Mouse (Mus musculus): ENCODE measurements around the gene Fbxl18. TPM values are rescaled to one million over a fixed set of nuclear protein-coding genes. Genes with fewer than 3 reads are reported as not detected.

Fbxl18 gene
- 14.6 and 16.5 TPM in 2 replicates for polyA plus RNA-seq (2016; fragmentation: Nextera tagmentation; extraction: Ambion mirVana)

GRCm38 (mm10) chr5:142894918-142895613 lies at the start of gene Fbxl18:
TSS of gene Fbxl18 (minus strand) at chr5:142895421.
- H3K4me3 ChIP-seq = peak within 1 kb of the TSS; percentile 89
- peaks cover 12% of the 10 kb centered on the region for H3K36me3 ChIP-seq
- H3K9ac ChIP-seq = peak within 1 kb of the TSS; percentile 89
- under 1% methylated on average over 40 of the region's 40 CpGs for WGBS
- peak; percentile 92 for ATAC-seq (ENCODE audit: insufficient number of reproducible peaks, insufficient read depth, low FRiP score, low TSS enrichment)
- peak within 1 kb of the TSS; percentile 92 for H3K4me2 ChIP-seq (replicated peaks)
- H3K27me3 ChIP-seq = no peaks in the 10 kb centered on the region
- peaks cover 8% of the 10 kb centered on the region for H3K4me1 ChIP-seq
- H3K27ac ChIP-seq = peak within 1 kb of the TSS; percentile 64
- no peaks in the 10 kb centered on the region for H3K9me3 ChIP-seq

- Histone ChIP-seq H3K27ac (no peak overlapping the region), H3K27me3 (no peaks in the 10 kb centered on the region), H3K4me3 (no peak overlapping the region), H3K9me3 (no peaks in the 10 kb centered on the region), H3K36me3 (no peaks in the 10 kb centered on the region), H3K4me1 (0 out of 2 replicates have a peak, but pooled peaks cover 3% of the 10 kb centered on the region), H3K9ac (no peak overlapping the region), H3K4me2 (replicated peaks) (no peak overlapping the region)
- WGBS = 59% methylated on average over 2 of the region's 2 CpGs
- no peak for ATAC-seq (ENCODE audit: insufficient number of reproducible peaks, insufficient read depth, low FRiP score, low TSS enrichment)
Measured at GRCm38 (mm10) chr5:142940393-142940792, 45.2 kb upstream of the Fbxl18 start.

- Histone ChIP-seq H3K36me3 (no peaks in the 10 kb centered on the region), H3K4me3 (no peak overlapping the region), H3K27ac (peak overlapping the region; percentile 67; the same call in 1 of the 2 replicates), H3K27me3 (no peaks in the 10 kb centered on the region), H3K9ac (no peak overlapping the region), H3K4me1 (no peaks in the 10 kb centered on the region), H3K9me3 (no peaks in the 10 kb centered on the region), H3K4me2 (replicated peaks) (no peak overlapping the region)
- 32% methylated on average over 19 of the region's 19 CpGs for WGBS
- no peak for ATAC-seq (ENCODE audit: insufficient number of reproducible peaks, insufficient read depth, low FRiP score, low TSS enrichment)
Measured at GRCm38 (mm10) chr5:142937956-142938727, 42.9 kb upstream of the Fbxl18 start.

- Histone ChIP-seq H3K36me3 (no peaks in the 10 kb centered on the region), H3K27ac (no peak overlapping the region), H3K4me1 (peaks cover 2% of the 10 kb centered on the region; the same call in 1 of the 2 replicates), H3K27me3 (no peaks in the 10 kb centered on the region), H3K4me3 (peak overlapping the region; percentile 9; the same call in 1 of the 2 replicates), H3K9ac (no peak overlapping the region), H3K9me3 (no peaks in the 10 kb centered on the region), H3K4me2 (replicated peaks) (peak overlapping the region; percentile 39)
- no peak for ATAC-seq (ENCODE audit: insufficient number of reproducible peaks, insufficient read depth, low FRiP score, low TSS enrichment)
- 4% methylated on average over 17 of the region's 17 CpGs for WGBS
Measured at GRCm38 (mm10) chr5:142936336-142936719, 41.1 kb upstream of the Fbxl18 start.

GRCm38 (mm10) chr5:142935642-142936335 lies 40.6 kb upstream of the Fbxl18 start:
- Histone ChIP-seq H3K4me1 (peaks cover 2% of the 10 kb centered on the region; the same call in 1 of the 2 replicates), H3K9me3 (no peaks in the 10 kb centered on the region), H3K36me3 (no peaks in the 10 kb centered on the region), H3K4me3 (peak overlapping the region; percentile 9; the same call in 1 of the 2 replicates), H3K9ac (no peak overlapping the region), H3K27me3 (no peaks in the 10 kb centered on the region), H3K4me2 (replicated peaks) (peak overlapping the region; percentile 39), H3K27ac (peak overlapping the region; percentile 37; the same call in 1 of the 2 replicates)
- 18% methylated on average over 13 of the region's 13 CpGs for WGBS
- ATAC-seq (ENCODE audit: insufficient number of reproducible peaks, insufficient read depth, low FRiP score, low TSS enrichment) = 0 out of 2 replicates have a peak, but pooled peaks have one; percentile 24

- Histone ChIP-seq H3K9me3 (no peaks in the 10 kb centered on the region), H3K27me3 (no peaks in the 10 kb centered on the region), H3K36me3 (no peaks in the 10 kb centered on the region), H3K27ac (no peak overlapping the region), H3K4me1 (peaks cover 2% of the 10 kb centered on the region; the same call in 1 of the 2 replicates), H3K4me2 (replicated peaks) (no peak overlapping the region), H3K9ac (no peak overlapping the region), H3K4me3 (no peak overlapping the region)
- ATAC-seq (ENCODE audit: insufficient number of reproducible peaks, insufficient read depth, low FRiP score, low TSS enrichment) = no peak
- WGBS = 78% methylated on average over 8 of the region's 8 CpGs
Measured at GRCm38 (mm10) chr5:142932731-142933130, 37.5 kb upstream of the Fbxl18 start.

GRCm38 (mm10) chr5:142932084-142932685 lies 37.0 kb upstream of the Fbxl18 start:
- no peaks in the 10 kb centered on the region for H3K36me3 ChIP-seq
- no peak overlapping the region for H3K9ac ChIP-seq
- peaks cover 2% of the 10 kb centered on the region; the same call in 1 of the 2 replicates for H3K4me1 ChIP-seq
- no peaks in the 10 kb centered on the region for H3K27me3 ChIP-seq
- no peaks in the 10 kb centered on the region for H3K9me3 ChIP-seq
- ATAC-seq (ENCODE audit: insufficient number of reproducible peaks, insufficient read depth, low FRiP score, low TSS enrichment) = no peak
- no peak overlapping the region for H3K4me2 ChIP-seq (replicated peaks)
- whole genome bisulfite sequencing = 28% methylated on average over 9 of the region's 9 CpGs
- H3K4me3 ChIP-seq = no peak overlapping the region
- 0 out of 2 replicates have a peak overlapping the region, but pooled peaks have one; percentile 47 for H3K27ac ChIP-seq

- H3K27me3 ChIP-seq = no peaks in the 10 kb centered on the region
- H3K4me1 ChIP-seq = peaks cover 9% of the 10 kb centered on the region
- no peak overlapping the region for H3K4me2 ChIP-seq (replicated peaks)
- H3K4me3 ChIP-seq = no peak overlapping the region
- no peak for ATAC-seq (ENCODE audit: insufficient number of reproducible peaks, insufficient read depth, low FRiP score, low TSS enrichment)
- H3K27ac ChIP-seq = 0 out of 2 replicates have a peak overlapping the region, but pooled peaks have one; percentile 30
- 83% methylated on average over 9 of the region's 9 CpGs for WGBS
- H3K9me3 ChIP-seq = no peaks in the 10 kb centered on the region
- no peak overlapping the region for H3K9ac ChIP-seq
- H3K36me3 ChIP-seq = no peaks in the 10 kb centered on the region
Measured at GRCm38 (mm10) chr5:142931241-142931745, 36.1 kb upstream of the Fbxl18 start.

- H3K27me3 ChIP-seq = no peaks in the 10 kb centered on the region
- H3K4me1 ChIP-seq = peaks cover 14% of the 10 kb centered on the region
- H3K4me2 ChIP-seq (replicated peaks) = peak overlapping the region; percentile 62
- H3K4me3 ChIP-seq = peak overlapping the region; percentile 40
- WGBS = 13% methylated on average over 4 of the region's 4 CpGs
- H3K27ac ChIP-seq = peak overlapping the region; percentile 63
- no peaks in the 10 kb centered on the region for H3K36me3 ChIP-seq
- no peaks in the 10 kb centered on the region for H3K9me3 ChIP-seq
- peak overlapping the region; percentile 52 for H3K9ac ChIP-seq
- no peak for ATAC-seq (ENCODE audit: insufficient number of reproducible peaks, insufficient read depth, low FRiP score, low TSS enrichment)
Measured at GRCm38 (mm10) chr5:142929400-142929752, 34.2 kb upstream of the Fbxl18 start.

GRCm38 (mm10) chr5:142928749-142929399 lies 33.7 kb upstream of the Fbxl18 start:
- no peaks in the 10 kb centered on the region for H3K9me3 ChIP-seq
- peak overlapping the region; percentile 40 for H3K4me3 ChIP-seq
- H3K4me1 ChIP-seq = peaks cover 14% of the 10 kb centered on the region
- H3K36me3 ChIP-seq = no peaks in the 10 kb centered on the region
- no peaks in the 10 kb centered on the region for H3K27me3 ChIP-seq
- ATAC-seq (ENCODE audit: insufficient number of reproducible peaks, insufficient read depth, low FRiP score, low TSS enrichment) = no peak
- H3K9ac ChIP-seq = peak overlapping the region; percentile 52
- H3K4me2 ChIP-seq (replicated peaks) = peak overlapping the region; percentile 62
- H3K27ac ChIP-seq = peak overlapping the region; percentile 63
- WGBS = 4% methylated on average over 35 of the region's 35 CpGs
